Mouse (Mus musculus) lung, adult 2 months (tissue): Measurements from ENCODE around the gene Tmem242.

Experiments used
- CTCF ChIP-seq: fragments of 200-500 bp; IDR thresholded peaks from 2 replicates; pipeline ENCODE4 v1.5.1; 2011; ENCODE audit warnings: mild to moderate bottlenecking, low read length, control low read depth; ENCODE audit not compliant: insufficient read depth
- POLR2A ChIP-seq: fragments of 200-500 bp; IDR thresholded peaks from 2 replicates; pipeline ENCODE4 v1.6.1; 2011; ENCODE audit warnings: low read depth, mild to moderate bottlenecking, control low read depth, low read length, borderline replicate concordance; ENCODE audit errors: extremely low read depth

- no peak for TF ChIP-seq POLR2A
- no peak for TF ChIP-seq CTCF
These were observed 36.1 kb upstream of the Tmem242 start for GRCm38 (mm10) chr17:5475960-5476725.
